Mouse (Mus musculus): ENCODE data around the gene Sphk2. TPM values are rescaled to one million over a fixed set of nuclear protein-coding genes. Genes with fewer than 3 reads are reported as not detected.
A peak's percentile ranks its signal among the peaks of the same experiment; 100 is the strongest.

Sphk2 gene
- polyA plus RNA-seq, 1 experiment from 2014 or later: 23.9 TPM

GRCm38 (mm10) chr7:45699523-45700141, 18.2 kb downstream of the Sphk2 start, which contains the start of gene Car11:
Car11 (plus strand) TSS chr7:45699843.
- Histone ChIP-seq H3K9ac (ENCODE audit: low read depth, low read length) (peak within 1 kb of the TSS; percentile 53), H3K4me1 (ENCODE audit: control insufficient read depth, insufficient read depth, low read length) (peaks cover 21% of the 10 kb centered on the region), H3K36me3 (ENCODE audit: control insufficient read depth, insufficient read depth, low read length) (no peaks in the 10 kb centered on the region), H3K27ac (ENCODE audit: low read depth, low read length) (no peak within 1 kb of the TSS), H3K4me3 (ENCODE audit: low read length) (peak within 1 kb of the TSS; percentile 44), H3K4me2 (replicated peaks; ENCODE audit: low read depth, low read length) (peak within 1 kb of the TSS; percentile 92), H3K9me3 (ENCODE audit: control insufficient read depth, low read length) (no peaks in the 10 kb centered on the region), H3K27me3 (ENCODE audit: control insufficient read depth, insufficient read depth, low read length) (peaks cover 12% of the 10 kb centered on the region)
- WGBS: 2% methylated on average over 36 of the region's 36 CpGs
- ATAC-seq (ENCODE audit: low FRiP score, low TSS enrichment): no peak

DNA sequence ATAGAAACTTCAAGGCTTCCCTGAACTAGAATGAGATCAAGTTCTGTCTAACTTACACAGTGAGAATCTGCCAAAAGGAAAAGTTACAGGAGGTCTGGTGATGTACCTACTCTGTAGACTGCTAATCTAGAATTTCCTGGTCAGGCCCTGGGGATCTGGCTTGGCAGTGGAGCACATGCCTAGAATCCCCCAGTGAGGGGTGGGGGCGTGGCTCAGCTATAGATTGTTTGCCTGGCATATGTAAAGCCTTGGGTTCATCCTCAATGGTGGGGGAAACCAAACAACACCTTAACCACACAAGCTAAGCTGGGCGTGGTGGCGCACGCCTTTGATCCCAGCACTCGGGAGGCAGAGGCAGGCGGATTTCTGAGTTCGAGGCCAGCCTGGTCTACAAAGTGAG, 19.9 kb downstream of the Sphk2 start:
- WGBS: 91% methylated on average over 5 of the region's 7 CpGs
- Histone ChIP-seq H3K9me3 (ENCODE audit: control insufficient read depth, low read length) (no peaks in the 10 kb centered on the region), H3K27me3 (ENCODE audit: control insufficient read depth, insufficient read depth, low read length) (peaks cover 12% of the 10 kb centered on the region), H3K4me1 (ENCODE audit: control insufficient read depth, insufficient read depth, low read length) (peaks cover 15% of the 10 kb centered on the region), H3K27ac (ENCODE audit: low read depth, low read length) (no peak overlapping the region), H3K36me3 (ENCODE audit: control insufficient read depth, insufficient read depth, low read length) (no peaks in the 10 kb centered on the region), H3K9ac (ENCODE audit: low read depth, low read length) (no peak overlapping the region), H3K4me3 (ENCODE audit: low read length) (no peak overlapping the region), H3K4me2 (replicated peaks; ENCODE audit: low read depth, low read length) (no peak overlapping the region)
- no peak for ATAC-seq (ENCODE audit: low FRiP score, low TSS enrichment)

DNA sequence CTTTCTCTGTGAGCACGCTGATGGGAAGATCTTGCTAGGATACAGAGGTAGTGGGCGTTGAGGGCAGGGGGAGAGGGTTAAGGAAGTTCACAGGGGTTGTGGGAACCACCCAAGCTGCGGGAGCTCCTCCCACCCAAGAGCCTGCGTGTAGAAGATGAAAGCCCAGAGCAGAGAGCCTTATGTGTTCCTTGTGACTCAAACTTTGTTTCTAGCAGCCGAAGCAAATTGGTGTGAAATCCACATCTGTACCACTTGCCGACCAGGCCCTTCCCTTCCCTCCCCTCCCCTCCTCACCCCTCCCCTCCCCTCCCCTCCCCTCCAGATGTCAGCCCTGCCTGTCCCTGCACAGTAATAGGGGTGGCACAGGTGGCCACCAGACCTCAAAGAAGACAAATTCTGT, 22.7 kb downstream of the Sphk2 start:
- Histone ChIP-seq H3K27me3 (ENCODE audit: control insufficient read depth, insufficient read depth, low read length) (peaks cover 12% of the 10 kb centered on the region), H3K4me1 (ENCODE audit: control insufficient read depth, insufficient read depth, low read length) (peaks cover 6% of the 10 kb centered on the region), H3K4me2 (replicated peaks; ENCODE audit: low read depth, low read length) (no peak overlapping the region), H3K9ac (ENCODE audit: low read depth, low read length) (no peak overlapping the region), H3K36me3 (ENCODE audit: control insufficient read depth, insufficient read depth, low read length) (no peaks in the 10 kb centered on the region), H3K9me3 (ENCODE audit: control insufficient read depth, low read length) (no peaks in the 10 kb centered on the region), H3K27ac (ENCODE audit: low read depth, low read length) (no peak overlapping the region), H3K4me3 (ENCODE audit: low read length) (no peak overlapping the region)
- WGBS: 11% methylated on average over 6 of the region's 6 CpGs
- no peak for ATAC-seq (ENCODE audit: low FRiP score, low TSS enrichment)

GRCm38 (mm10) chr7:45693921-45694591, 23.7 kb downstream of the Sphk2 start, which contains the start of gene Sec1:
Sec1 (minus strand) TSS chr7:45694402.
- Histone ChIP-seq H3K4me2 (replicated peaks; ENCODE audit: low read depth, low read length) (no peak within 1 kb of the TSS), H3K36me3 (ENCODE audit: control insufficient read depth, insufficient read depth, low read length) (no peaks in the 10 kb centered on the region), H3K27me3 (ENCODE audit: control insufficient read depth, insufficient read depth, low read length) (peaks cover 6% of the 10 kb centered on the region), H3K9me3 (ENCODE audit: control insufficient read depth, low read length) (no peaks in the 10 kb centered on the region), H3K9ac (ENCODE audit: low read depth, low read length) (no peak within 1 kb of the TSS), H3K4me1 (ENCODE audit: control insufficient read depth, insufficient read depth, low read length) (peaks cover 3% of the 10 kb centered on the region; the same call in 1 of the 2 replicates), H3K4me3 (ENCODE audit: low read length) (no peak within 1 kb of the TSS), H3K27ac (ENCODE audit: low read depth, low read length) (no peak within 1 kb of the TSS)
- no peak for ATAC-seq (ENCODE audit: low FRiP score, low TSS enrichment)
- WGBS: 89% methylated on average over 50 of the region's 50 CpGs

DNA sequence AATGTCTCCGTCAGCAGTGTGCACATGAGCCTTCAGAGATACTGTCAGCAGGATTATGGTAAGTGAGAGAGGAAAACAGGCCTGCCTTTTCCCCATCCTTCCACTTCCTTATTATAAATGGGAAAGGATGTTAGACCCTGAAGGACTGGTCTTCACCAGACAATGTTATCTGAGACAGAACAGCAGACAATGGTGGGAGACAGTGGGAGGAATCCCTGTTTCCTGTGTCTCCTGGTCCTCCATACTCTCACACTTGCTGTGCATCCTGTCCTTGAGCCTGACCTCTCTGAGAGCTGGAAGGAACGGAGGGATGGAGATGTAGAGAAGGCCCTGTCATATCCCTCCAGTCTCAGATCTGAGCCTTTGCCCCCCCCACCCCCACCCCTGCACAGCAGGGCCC, 25.4 kb downstream of the Sphk2 start:
- Histone ChIP-seq H3K4me2 (replicated peaks; ENCODE audit: low read depth, low read length) (no peak overlapping the region), H3K9me3 (ENCODE audit: control insufficient read depth, low read length) (no peaks in the 10 kb centered on the region), H3K4me1 (ENCODE audit: control insufficient read depth, insufficient read depth, low read length) (peaks cover 7% of the 10 kb centered on the region; the same call in 1 of the 2 replicates), H3K4me3 (ENCODE audit: low read length) (no peak overlapping the region), H3K27ac (ENCODE audit: low read depth, low read length) (no peak overlapping the region), H3K27me3 (ENCODE audit: control insufficient read depth, insufficient read depth, low read length) (no peaks in the 10 kb centered on the region), H3K36me3 (ENCODE audit: control insufficient read depth, insufficient read depth, low read length) (no peaks in the 10 kb centered on the region), H3K9ac (ENCODE audit: low read depth, low read length) (no peak overlapping the region)
- ATAC-seq (ENCODE audit: low FRiP score, low TSS enrichment): no peak
- WGBS: 77% methylated on average over 2 of the region's 2 CpGs

GRCm38 (mm10) chr7:45689800-45690199, 28.0 kb downstream of the Sphk2 start:
- Histone ChIP-seq H3K4me3 (ENCODE audit: low read length) (no peak overlapping the region), H3K27ac (ENCODE audit: low read depth, low read length) (no peak overlapping the region), H3K27me3 (ENCODE audit: control insufficient read depth, insufficient read depth, low read length) (no peaks in the 10 kb centered on the region), H3K4me1 (ENCODE audit: control insufficient read depth, insufficient read depth, low read length) (peaks cover 15% of the 10 kb centered on the region; the same call in 1 of the 2 replicates), H3K9ac (ENCODE audit: low read depth, low read length) (no peak overlapping the region), H3K9me3 (ENCODE audit: control insufficient read depth, low read length) (no peaks in the 10 kb centered on the region), H3K4me2 (replicated peaks; ENCODE audit: low read depth, low read length) (no peak overlapping the region), H3K36me3 (ENCODE audit: control insufficient read depth, insufficient read depth, low read length) (no peaks in the 10 kb centered on the region)
- no peak for ATAC-seq (ENCODE audit: low FRiP score, low TSS enrichment)
- WGBS: 26% methylated on average over 11 of the region's 11 CpGs

- no peak overlapping the region for H3K27ac ChIP-seq (ENCODE audit: low read depth, low read length)
- no peaks in the 10 kb centered on the region for H3K27me3 ChIP-seq (ENCODE audit: control insufficient read depth, insufficient read depth, low read length)
- no peak overlapping the region for H3K4me3 ChIP-seq (ENCODE audit: low read length)
- 45% methylated on average over 6 of the region's 6 CpGs for WGBS
- peaks cover 15% of the 10 kb centered on the region; the same call in 1 of the 2 replicates for H3K4me1 ChIP-seq (ENCODE audit: control insufficient read depth, insufficient read depth, low read length)
- peak overlapping the region; percentile 7; the same call in 1 of the 2 replicates for H3K9ac ChIP-seq (ENCODE audit: low read depth, low read length)
- no peak for ATAC-seq (ENCODE audit: low FRiP score, low TSS enrichment)
- H3K4me2 ChIP-seq (replicated peaks; ENCODE audit: low read depth, low read length): no peak overlapping the region
- H3K36me3 ChIP-seq (ENCODE audit: control insufficient read depth, insufficient read depth, low read length): no peaks in the 10 kb centered on the region
- H3K9me3 ChIP-seq (ENCODE audit: control insufficient read depth, low read length): no peaks in the 10 kb centered on the region
Observed at GRCm38 (mm10) chr7:45689099-45689498, 28.7 kb downstream of the Sphk2 start.

- H3K9ac ChIP-seq (ENCODE audit: low read depth, low read length): no peak overlapping the region
- WGBS: 73% methylated on average over 3 of the region's 3 CpGs
- no peaks in the 10 kb centered on the region for H3K36me3 ChIP-seq (ENCODE audit: control insufficient read depth, insufficient read depth, low read length)
- H3K4me2 ChIP-seq (replicated peaks; ENCODE audit: low read depth, low read length): no peak overlapping the region
- ATAC-seq (ENCODE audit: low FRiP score, low TSS enrichment): no peak
- peaks cover 24% of the 10 kb centered on the region for H3K4me1 ChIP-seq (ENCODE audit: control insufficient read depth, insufficient read depth, low read length)
- no peaks in the 10 kb centered on the region for H3K27me3 ChIP-seq (ENCODE audit: control insufficient read depth, insufficient read depth, low read length)
- no peaks in the 10 kb centered on the region for H3K9me3 ChIP-seq (ENCODE audit: control insufficient read depth, low read length)
- H3K27ac ChIP-seq (ENCODE audit: low read depth, low read length): no peak overlapping the region
- no peak overlapping the region for H3K4me3 ChIP-seq (ENCODE audit: low read length)
Observed at GRCm38 (mm10) chr7:45686841-45687240, 31.0 kb downstream of the Sphk2 start.

GRCm38 (mm10) chr7:45685811-45686210, 32.0 kb downstream of the Sphk2 start:
- Histone ChIP-seq H3K27ac (ENCODE audit: low read depth, low read length) (no peak overlapping the region), H3K4me1 (ENCODE audit: control insufficient read depth, insufficient read depth, low read length) (peaks cover 24% of the 10 kb centered on the region), H3K4me3 (ENCODE audit: low read length) (no peak overlapping the region), H3K36me3 (ENCODE audit: control insufficient read depth, insufficient read depth, low read length) (no peaks in the 10 kb centered on the region), H3K27me3 (ENCODE audit: control insufficient read depth, insufficient read depth, low read length) (no peaks in the 10 kb centered on the region), H3K9me3 (ENCODE audit: control insufficient read depth, low read length) (no peaks in the 10 kb centered on the region), H3K4me2 (replicated peaks; ENCODE audit: low read depth, low read length) (no peak overlapping the region), H3K9ac (ENCODE audit: low read depth, low read length) (no peak overlapping the region)
- no peak for ATAC-seq (ENCODE audit: low FRiP score, low TSS enrichment)
- WGBS: 44% methylated on average over 10 of the region's 10 CpGs

Data from kidney, embryonic 14.5 days (tissue).